Mouse (Mus musculus): ENCODE measurements around the gene Pkn1.

Pkn1 gene

GRCm38 (mm10) chr8:83681099-83681498 lies 17.9 kb downstream of the Pkn1 start:
- DNase-seq: no peak

DNA sequence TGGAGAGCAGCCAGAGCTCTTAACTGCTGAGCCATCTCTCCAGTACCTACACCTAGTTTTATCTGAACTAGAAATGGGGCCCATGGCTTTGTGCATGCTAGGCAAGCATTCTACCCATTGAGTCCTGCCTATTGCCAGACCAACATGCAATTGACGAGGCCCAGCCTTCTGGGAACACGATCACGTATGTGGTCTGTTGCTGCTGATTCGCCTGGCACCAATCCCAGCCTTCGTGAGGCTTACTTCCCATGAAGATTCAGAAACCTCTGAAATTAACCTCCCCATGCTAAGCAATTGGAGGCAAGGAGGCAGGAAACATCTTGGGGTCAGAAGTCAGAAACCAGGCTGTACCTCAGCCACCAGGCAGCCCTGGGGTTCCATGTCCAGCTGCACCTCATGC lies 18.4 kb downstream of the Pkn1 start:
- DNase-seq: no peak

- no peak for DNase-seq
Measured at GRCm38 (mm10) chr8:83679866-83680265, 19.1 kb downstream of the Pkn1 start.

DNA sequence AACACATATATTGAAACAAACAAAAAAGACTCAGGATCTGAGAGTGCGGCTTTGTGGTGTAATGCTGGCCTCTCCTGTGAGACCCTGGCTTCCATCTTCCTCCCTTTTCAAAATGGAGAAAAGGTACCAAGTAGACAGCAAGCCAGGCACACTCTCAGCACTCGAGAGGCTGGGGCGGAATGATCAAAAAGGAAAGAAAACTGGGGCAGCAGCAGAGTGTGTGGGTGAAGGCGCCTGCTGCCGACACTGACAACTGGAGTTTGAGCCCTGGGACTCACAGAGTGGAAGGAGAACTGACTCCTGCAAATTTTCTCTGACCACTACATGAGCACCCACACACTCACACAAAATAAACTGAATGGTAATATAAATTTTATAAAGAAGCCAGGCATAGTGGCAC lies 24.5 kb downstream of the Pkn1 start:
- no peak for DNase-seq

GRCm38 (mm10) chr8:83672936-83673335 lies 26.0 kb downstream of the Pkn1 start:
- DNase-seq: no peak

GRCm38 (mm10) chr8:83669013-83669412 lies 30.0 kb downstream of the Pkn1 start:
- DNase-seq: no peak

GRCm38 (mm10) chr8:83668010-83668916 lies 30.7 kb downstream of the Pkn1 start:
- DNase-seq: peak; percentile 85

DNA sequence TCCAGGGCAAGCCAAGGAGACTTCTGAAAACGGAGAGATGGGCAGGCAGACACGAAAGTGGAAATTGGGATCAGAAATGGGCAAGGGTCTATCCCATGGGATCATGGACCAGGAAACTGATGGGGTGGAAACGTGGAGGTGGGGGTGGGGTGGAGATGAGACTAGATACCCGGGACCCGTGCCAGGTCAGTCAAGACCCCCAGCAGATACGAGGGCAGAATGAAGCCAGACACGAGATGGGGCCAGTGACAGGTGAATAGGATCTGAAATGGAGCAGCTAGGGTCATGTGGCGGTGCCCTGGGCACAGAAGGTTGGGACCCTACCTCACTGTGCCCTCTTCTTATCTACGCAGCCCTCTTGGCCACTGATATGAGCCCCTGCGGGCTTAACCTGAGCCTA lies 31.5 kb downstream of the Pkn1 start:
- no peak for DNase-seq

DNA sequence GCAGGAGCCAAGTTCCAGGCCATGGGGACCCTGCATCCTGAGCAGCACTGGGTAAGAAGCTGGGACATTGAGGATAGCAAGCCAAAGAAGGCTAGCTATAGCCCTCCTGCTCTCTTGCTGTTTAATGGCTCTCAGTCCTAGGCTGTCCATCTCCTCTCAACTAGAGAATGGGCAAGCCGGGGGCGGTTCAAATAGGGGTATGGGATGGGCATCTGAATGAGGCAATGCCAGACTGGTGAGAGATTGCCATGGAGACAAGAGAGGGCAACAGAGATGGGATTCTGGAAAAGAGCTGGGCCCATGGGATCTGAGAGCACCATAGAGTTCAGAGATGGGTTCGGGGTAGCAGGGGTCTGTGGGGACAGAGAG lies 32.1 kb downstream of the Pkn1 start:
- no peak for DNase-seq

DNA sequence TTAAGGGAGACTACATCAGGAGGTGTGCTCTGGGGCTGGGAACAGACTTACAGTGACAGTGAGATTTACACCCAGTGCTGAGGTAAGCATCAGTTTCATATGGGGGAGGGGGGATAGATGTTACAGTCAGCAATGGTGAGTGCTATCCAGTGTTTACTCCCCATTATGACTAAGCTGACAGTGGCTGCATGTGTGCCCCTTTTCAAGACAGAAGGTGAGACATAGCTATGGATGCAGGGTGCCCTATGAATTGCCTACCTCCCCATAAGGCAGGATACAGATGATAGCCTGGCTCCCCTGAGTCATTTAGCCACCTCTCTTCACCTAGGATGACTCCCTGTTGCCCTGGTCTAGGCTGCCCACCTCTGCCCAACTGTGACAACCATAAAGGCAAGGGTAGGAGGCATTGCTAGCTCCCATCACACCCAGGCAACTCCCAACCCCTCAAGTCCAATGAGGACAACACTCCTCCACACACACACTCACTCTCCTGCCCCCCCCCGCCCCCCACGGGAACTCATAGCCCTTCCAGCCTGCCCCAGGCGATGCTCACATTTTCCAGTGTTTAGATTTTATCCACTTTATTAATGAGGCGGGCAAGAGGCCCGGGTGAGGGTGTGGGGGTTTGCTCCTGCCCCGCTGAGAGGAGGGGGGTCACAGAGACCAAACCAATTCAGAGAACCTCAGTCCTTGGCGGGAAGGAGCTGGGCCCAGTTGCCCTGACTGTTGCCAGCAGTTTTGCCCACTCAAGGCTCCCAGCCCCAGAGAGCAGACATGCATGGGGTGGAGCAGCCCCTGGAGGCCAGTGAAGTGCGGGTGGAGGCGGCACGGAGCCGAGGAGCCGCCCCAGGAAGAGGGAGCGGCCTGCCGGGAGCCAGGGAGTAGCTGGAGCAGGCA lies 32.8 kb downstream of the Pkn1 start, which contains the start of gene Ptger1:
TSS of gene Ptger1 (plus strand) at position 710 of the 897 bp plus-strand sequence.
- DNase-seq: no peak

DNA sequence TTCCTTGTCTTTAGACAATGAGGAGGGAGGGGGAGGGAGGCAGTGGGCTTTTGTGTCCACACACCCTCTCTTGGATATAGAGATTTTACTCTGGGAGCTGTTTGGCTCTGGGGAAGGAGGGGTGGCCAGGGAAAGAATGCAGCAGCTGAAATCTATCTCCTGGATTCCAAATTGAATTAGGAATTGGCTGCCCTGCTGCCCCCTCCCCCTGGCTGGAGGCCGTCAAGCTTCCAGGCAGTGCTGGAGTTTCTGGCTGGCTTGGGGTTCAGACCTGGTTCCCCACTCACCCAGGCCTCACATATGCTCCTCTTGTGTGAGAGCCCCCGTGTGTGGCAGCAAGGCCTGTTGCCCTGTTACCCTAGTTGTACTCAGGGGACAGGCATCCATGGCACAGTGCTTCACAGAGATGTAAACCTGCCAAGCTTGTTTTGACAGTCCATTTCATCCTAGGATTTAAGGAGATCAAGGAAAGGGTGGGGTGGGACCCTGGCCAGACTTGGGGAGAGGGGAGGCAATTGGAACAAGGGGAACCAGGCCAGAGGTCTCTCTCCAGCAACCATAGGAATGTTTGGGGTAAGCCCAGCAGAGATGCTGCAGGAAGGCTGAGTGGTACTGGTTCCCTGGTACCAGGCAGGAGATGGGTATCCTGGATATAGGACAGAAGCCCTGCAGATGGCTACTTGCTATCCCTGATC lies 33.9 kb downstream of the Pkn1 start:
- no peak for DNase-seq

GRCm38 (mm10) chr8:83664096-83664495 lies 34.9 kb downstream of the Pkn1 start:
- no peak for DNase-seq

- peak; percentile 92 for DNase-seq
Measured at GRCm38 (mm10) chr8:83662421-83662826, 36.6 kb downstream of the Pkn1 start.

DNA sequence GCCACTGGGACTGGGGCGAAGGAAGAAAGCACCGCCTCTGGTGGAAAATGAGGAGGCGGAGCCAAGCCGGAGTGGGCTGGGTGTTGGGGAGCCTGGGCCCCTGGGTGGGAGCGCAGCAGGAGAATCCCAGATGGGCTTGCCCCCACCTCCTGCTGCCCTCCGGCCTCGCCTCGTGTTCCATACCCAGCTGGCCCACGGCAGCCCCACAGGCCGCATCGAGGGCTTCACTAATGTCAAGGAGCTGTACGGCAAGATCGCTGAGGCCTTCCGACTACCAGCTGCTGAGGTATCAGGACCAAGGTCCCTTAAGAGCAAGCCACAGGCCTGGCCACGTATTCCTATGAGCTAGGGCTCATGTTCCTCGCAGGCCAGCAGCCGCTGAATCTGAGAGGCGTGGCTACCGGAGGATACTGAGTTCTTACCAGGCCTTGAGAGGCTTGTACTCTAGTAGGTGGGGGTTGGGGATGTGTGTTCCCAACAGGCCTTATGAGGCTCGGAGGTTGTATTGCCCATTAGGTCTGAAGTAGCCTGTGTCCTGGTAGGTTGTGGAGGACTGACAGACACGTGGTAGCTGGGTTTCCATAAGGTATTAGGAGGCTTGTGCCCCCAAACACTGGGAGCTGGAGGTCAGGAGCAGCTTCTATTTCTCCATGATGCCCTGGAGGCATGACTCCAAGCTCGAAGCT lies 37.8 kb downstream of the Pkn1 start:
- no peak for DNase-seq

- no peak for DNase-seq
Measured at GRCm38 (mm10) chr8:83660545-83660944, 38.4 kb downstream of the Pkn1 start.

DNA sequence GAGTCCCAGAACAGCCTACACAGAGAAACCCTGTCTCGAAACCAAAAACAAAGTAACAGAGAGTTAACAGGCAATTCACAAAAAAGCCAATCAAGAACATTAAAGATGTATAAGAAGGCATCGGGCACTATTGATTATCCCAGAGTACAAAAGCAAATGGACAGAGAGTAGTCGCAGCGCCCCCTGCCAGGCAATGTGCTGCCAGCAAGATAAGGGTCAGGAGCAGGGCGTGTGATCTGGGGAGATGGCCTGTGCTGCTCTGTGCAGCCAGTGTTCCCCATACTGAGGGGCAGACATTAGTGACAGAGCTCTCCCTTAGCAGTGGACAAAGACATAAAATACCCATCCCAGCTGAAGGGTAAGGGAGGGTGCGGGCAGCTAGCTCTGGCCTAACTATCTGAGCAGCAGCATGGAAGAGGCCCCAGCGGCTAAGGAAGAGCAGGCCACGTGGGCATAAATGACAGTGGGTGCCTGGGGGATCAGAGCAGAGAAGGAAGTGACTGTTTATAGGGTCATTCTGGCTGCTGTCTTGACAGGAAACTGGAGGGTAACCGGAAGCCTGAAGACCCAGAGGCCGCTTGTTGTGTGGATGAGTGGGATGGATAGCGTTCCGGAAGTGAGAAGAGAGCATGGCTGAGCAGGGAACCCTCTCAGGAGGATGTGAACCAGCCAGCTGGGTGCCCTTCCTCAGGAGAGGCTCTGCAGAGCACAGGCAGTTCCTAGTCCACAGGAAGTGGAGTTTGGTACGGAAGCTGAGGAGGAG lies 42.3 kb downstream of the Pkn1 start:
- DNase-seq: no peak

DNA sequence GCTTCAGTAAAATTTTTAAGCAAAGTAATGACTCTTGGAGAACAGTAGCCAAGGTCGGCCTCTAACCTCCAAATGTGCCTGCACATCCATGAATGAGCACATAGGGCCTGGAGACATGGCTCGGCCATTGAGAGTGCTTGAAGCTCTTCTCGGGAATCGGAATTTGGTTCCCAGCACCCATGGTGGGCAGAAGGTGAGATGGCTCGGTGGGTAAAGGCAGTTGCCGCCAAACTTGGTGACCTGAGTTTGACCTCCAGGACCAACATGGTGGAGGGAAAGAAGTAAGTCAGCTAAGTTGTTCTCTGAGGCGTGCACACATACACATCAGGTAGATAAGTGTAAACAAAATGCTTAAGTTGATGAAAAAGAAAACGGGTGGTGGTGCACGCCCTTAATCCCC lies 42.9 kb downstream of the Pkn1 start:
- no peak for DNase-seq

DNA sequence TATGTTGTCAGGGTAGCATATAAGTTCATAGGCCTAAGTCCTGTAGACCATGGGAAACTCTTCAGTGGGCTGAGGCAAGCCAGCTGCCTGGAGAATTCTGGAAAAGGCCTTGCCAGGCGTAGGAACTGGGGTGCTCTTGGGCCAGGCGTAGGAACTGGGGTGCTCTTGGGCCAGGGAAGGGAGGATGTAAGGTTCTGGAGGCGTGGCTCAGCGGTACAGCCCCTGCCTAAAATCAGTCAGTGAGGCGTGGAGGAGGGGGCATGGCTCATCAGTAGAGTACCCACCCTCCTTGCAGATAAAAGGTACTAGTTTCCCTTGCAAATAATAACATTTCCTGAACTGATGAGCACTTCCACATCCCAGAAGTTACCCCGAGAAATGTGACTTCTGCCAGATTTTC lies 44.3 kb downstream of the Pkn1 start:
- no peak for DNase-seq

GRCm38 (mm10) chr8:83653662-83654017 lies 45.3 kb downstream of the Pkn1 start:
- DNase-seq: no peak

DNA sequence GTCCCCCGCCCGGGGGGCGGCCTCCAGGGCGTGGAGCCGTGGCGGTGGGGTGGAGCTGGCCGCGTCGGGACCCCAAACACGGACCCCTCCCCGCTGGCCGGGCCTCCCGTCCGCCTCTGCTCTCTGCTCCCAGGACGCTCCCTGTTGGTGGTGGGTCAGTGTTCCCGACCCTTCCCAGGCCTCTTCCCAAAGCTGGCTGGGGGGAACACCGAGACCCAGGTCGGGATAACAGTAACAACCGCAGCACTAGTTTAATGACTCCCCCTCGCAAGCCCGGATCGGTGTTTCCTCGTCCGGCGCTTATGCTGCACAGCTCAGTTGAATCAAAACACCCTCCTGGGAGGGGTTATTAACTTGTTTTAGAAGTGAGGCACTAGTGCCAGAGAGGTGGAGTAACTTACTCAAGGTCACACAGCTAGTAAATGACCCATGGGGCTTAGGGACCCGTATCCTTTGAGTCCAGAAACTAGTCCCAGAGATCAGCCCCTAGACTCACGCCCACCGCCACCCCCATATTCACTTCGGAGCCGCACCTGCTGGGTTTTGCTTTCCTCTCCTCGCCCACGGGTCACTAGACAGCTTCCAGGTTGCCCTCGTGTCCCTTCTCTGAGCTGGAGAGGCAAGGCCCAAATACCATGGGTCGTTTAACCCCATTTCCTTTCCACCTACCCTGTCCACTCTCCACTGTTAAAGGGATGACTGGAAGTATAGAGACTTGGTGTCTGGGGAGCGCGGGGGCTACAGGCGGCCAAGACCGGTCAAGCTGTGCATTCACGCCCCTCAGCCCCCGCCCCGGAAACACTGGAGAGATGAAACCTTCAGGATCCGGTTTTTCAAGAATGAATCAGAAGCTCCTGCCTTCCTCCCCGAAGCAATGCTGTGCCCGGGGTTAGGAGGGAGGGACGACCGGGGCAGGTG lies 46.0 kb downstream of the Pkn1 start:
- DNase-seq: no peak

All from right cerebral cortex, postnatal 4 days (tissue).